Mouse (Mus musculus) erythroblast, embryonic 14.5 days (primary cell): ENCODE results near the gene Gcnt7. TPM values are rescaled to one million over a fixed set of nuclear protein-coding genes. Genes with fewer than 3 reads are reported as not detected.

Experiments
- H3K27me3 ChIP-seq: 2 replicates; pipeline ENCODE4 v1.6.1; 2012; ENCODE audit warnings: inconsistent platforms; ENCODE audit not compliant: control insufficient read depth
- H3K36me3 ChIP-seq: 2 replicates; pipeline ENCODE4 v1.6.1; 2012; ENCODE audit warnings: mild to moderate bottlenecking, inconsistent platforms; ENCODE audit not compliant: control insufficient read depth
- H3K4me1 ChIP-seq: 2 replicates; pipeline ENCODE4 v1.6.1; 2012; ENCODE audit warnings: inconsistent platforms; ENCODE audit not compliant: control insufficient read depth
- H3K4me3 ChIP-seq: replicated peaks from 2 replicates; pipeline ENCODE3; 2012; ENCODE audit warnings: moderate library complexity, mild to moderate bottlenecking, inconsistent platforms
- H3K9me3 ChIP-seq: 2 replicates; pipeline ENCODE4 v1.6.1; 2012; ENCODE audit warnings: low read length, inconsistent platforms, mixed read lengths; ENCODE audit not compliant: control insufficient read depth
- GATA1 ChIP-seq: IDR thresholded peaks from 2 replicates; pipeline ENCODE4 v1.6.1; 2012; ENCODE audit warnings: low read length, inconsistent platforms, mixed read lengths
- TAL1 ChIP-seq: IDR thresholded peaks from 3 replicates; pipeline ENCODE4 v1.6.1; 2012; ENCODE audit warnings: low read length, inconsistent platforms, mixed read lengths
- polyA plus RNA-seq: library from polyadenylated mRNA; stranded (reverse); fragments of >175 nt; gene quantifications from 2 replicates; pipeline ENCODE4 v1.2.3, GENCODE M21; 2012

The Gcnt7 gene
- not detected in 2 replicates for polyA plus RNA-seq

GRCm38 (mm10) chr2:172458496-172458895, at the start of gene Gcnt7:
Gene Gcnt7, minus strand, starts transcription at chr2:172458596.
- Histone ChIP-seq H3K36me3 (peaks cover 89% of the 10 kb centered on the region), H3K27me3 (no peaks in the 10 kb centered on the region), H3K9me3 (no peaks in the 10 kb centered on the region)

GRCm38 (mm10) chr2:172506121-172506520, 47.7 kb upstream of the Gcnt7 start:
- Histone ChIP-seq H3K4me1 (peaks cover 1% of the 10 kb centered on the region), H3K36me3 (no peaks in the 10 kb centered on the region), H3K4me3 (no peak overlapping the region), H3K27me3 (no peaks in the 10 kb centered on the region), H3K9me3 (no peaks in the 10 kb centered on the region)
- TF ChIP-seq GATA1, result no peak
- TF ChIP-seq TAL1, result no peak

More at GRCm38 (mm10) chr2:172458496-172458895, at the start of gene Gcnt7:
- TF ChIP-seq TAL1, result no peak
- no peak for TF ChIP-seq GATA1
- Histone ChIP-seq H3K4me1 (no peaks in the 10 kb centered on the region), H3K4me3 (no peak within 1 kb of the TSS)

- TF ChIP-seq TAL1, result no peak
- TF ChIP-seq GATA1, result no peak
Measured at GRCm38 (mm10) chr2:172502168-172502567, 43.8 kb upstream of the Gcnt7 start.

GRCm38 (mm10) chr2:172501341-172501740, 42.9 kb upstream of the Gcnt7 start:
- Histone ChIP-seq H3K9me3 (no peaks in the 10 kb centered on the region), H3K4me1 (peaks cover 9% of the 10 kb centered on the region), H3K4me3 (no peak overlapping the region), H3K36me3 (no peaks in the 10 kb centered on the region), H3K27me3 (no peaks in the 10 kb centered on the region)
- TF ChIP-seq TAL1 (no peak), GATA1 (no peak)

More at GRCm38 (mm10) chr2:172502168-172502567, 43.8 kb upstream of the Gcnt7 start:
- no peaks in the 10 kb centered on the region for H3K27me3 ChIP-seq
- H3K9me3 ChIP-seq, result no peaks in the 10 kb centered on the region
- H3K4me3 ChIP-seq, result no peak overlapping the region
- H3K4me1 ChIP-seq, result peaks cover 9% of the 10 kb centered on the region
- no peaks in the 10 kb centered on the region for H3K36me3 ChIP-seq

- H3K9me3 ChIP-seq, result no peaks in the 10 kb centered on the region
- H3K4me1 ChIP-seq, result peaks cover 9% of the 10 kb centered on the region
- TF ChIP-seq GATA1 (no peak), TAL1 (no peak)
- no peaks in the 10 kb centered on the region for H3K27me3 ChIP-seq
- H3K4me3 ChIP-seq, result no peak overlapping the region
- no peaks in the 10 kb centered on the region for H3K36me3 ChIP-seq
Measured at GRCm38 (mm10) chr2:172500752-172501316, 42.4 kb upstream of the Gcnt7 start.

GRCm38 (mm10) chr2:172498823-172499222, 40.4 kb upstream of the Gcnt7 start:
- H3K4me3 ChIP-seq, result no peak overlapping the region

GRCm38 (mm10) chr2:172496736-172497345, 38.4 kb upstream of the Gcnt7 start:
- no peak overlapping the region for H3K4me3 ChIP-seq
- no peaks in the 10 kb centered on the region; the same call in 1 of the 2 replicates for H3K9me3 ChIP-seq
- H3K36me3 ChIP-seq, result no peaks in the 10 kb centered on the region
- TF ChIP-seq TAL1 (no peak), GATA1 (no peak)
- H3K27me3 ChIP-seq, result no peaks in the 10 kb centered on the region
- peaks cover 9% of the 10 kb centered on the region for H3K4me1 ChIP-seq

More at GRCm38 (mm10) chr2:172498823-172499222, 40.4 kb upstream of the Gcnt7 start:
- H3K9me3 ChIP-seq, result no peaks in the 10 kb centered on the region; the same call in 1 of the 2 replicates
- no peaks in the 10 kb centered on the region for H3K36me3 ChIP-seq
- no peaks in the 10 kb centered on the region for H3K27me3 ChIP-seq
- TF ChIP-seq TAL1, result no peak
- H3K4me1 ChIP-seq, result peaks cover 9% of the 10 kb centered on the region

GRCm38 (mm10) chr2:172484696-172485370, 26.4 kb upstream of the Gcnt7 start:
- Histone ChIP-seq H3K36me3 (no peaks in the 10 kb centered on the region), H3K9me3 (no peaks in the 10 kb centered on the region)

GRCm38 (mm10) chr2:172483766-172484413, 25.5 kb upstream of the Gcnt7 start:
- H3K4me1 ChIP-seq, result no peaks in the 10 kb centered on the region
- no peaks in the 10 kb centered on the region for H3K27me3 ChIP-seq
- H3K9me3 ChIP-seq, result no peaks in the 10 kb centered on the region
- TF ChIP-seq GATA1 (no peak), TAL1 (no peak)
- H3K36me3 ChIP-seq, result no peaks in the 10 kb centered on the region
- H3K4me3 ChIP-seq, result no peak overlapping the region

More at GRCm38 (mm10) chr2:172484696-172485370, 26.4 kb upstream of the Gcnt7 start:
- no peaks in the 10 kb centered on the region for H3K27me3 ChIP-seq
- no peak overlapping the region for H3K4me3 ChIP-seq
- TF ChIP-seq TAL1, result no peak
- no peak for TF ChIP-seq GATA1
- no peaks in the 10 kb centered on the region for H3K4me1 ChIP-seq
